Comparison of ENCODE assay signal across 9 mouse cellular contexts in the genomic region with DNA sequence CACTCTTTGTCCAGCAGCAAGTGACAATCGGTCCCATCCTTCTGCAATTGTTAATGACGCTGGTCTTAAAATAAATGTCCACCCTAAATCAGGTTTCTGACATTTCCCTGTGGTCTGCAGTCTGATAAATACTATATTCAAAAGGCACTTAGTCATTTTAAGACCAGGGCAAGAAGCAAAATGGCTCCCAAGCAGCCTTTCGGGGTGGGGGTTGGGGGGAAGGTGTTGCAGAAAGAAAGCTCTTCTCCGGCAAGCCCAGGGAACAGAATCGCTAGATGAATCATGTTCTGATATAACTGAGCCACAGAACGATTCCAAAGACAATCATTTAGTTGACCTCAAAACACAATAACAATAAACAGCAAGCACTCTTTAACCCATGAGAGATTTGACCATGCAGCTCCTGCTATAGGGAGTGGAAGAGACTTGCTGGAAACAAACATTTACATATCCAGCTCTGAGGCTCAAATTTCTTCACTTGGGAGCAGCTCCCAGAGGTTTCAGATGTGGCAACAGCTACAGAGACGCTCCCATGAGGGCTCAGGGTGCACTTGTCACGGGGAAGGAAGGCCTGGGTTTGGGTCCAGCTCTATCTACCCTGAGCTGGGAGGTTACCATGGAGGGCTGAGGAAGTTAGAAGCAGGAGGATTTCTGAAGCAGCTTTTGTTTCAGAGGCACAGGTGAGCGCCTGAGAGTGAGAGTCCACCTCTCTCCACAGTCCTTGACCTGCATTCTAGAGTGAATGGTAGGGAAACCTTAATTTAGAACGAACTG. TPM values are rescaled to one million over a fixed set of nuclear protein-coding genes. Genes with fewer than 3 reads are reported as not detected.
DNase-seq lines count a peak whose midpoint lies in the region; ATAC-seq and TF ChIP-seq lines count a peak whose summit lies in the region.
"Had no signal": no experiment of that assay in that cellular context is flagged by ENCODE, and none has a peak within 500 bp of the region (broad histone marks: within the 10 kb centered on the region; RNA-seq: fewer than 3 reads in every experiment).

No protein-coding gene starts in this region.

- DNase-seq in adrenal gland, postnatal 10 days: peak; percentile 53
- no peak for DNase-seq in adrenal gland, postnatal 36 days
- no peak for DNase-seq in layer of hippocampus, adult 2 months (ENCODE audit: low spot score in 2 of 2)
- no peak for DNase-seq in layer of hippocampus, adult 9-11 months
- peak; percentile 45 for DNase-seq in ZHBTc4 (ENCODE audit: low read depth, low spot score)
- no peak for DNase-seq in layer of hippocampus, adult 11-12 months (ENCODE audit: low spot score)

- no peak for TF ChIP-seq CTCF in layer of hippocampus, adult 2 months (conservative IDR thresholded peaks at IDR 0.05)

- H3K27me3 ChIP-seq in midbrain, embryonic 12.5 days: peaks cover 18% of the 10 kb centered on the region
- no peaks in the 10 kb centered on the region for H3K27me3 ChIP-seq in kidney, embryonic 15.5 days
- H3K27me3 ChIP-seq: limb, embryonic 13.5 days had no signal

- no peak for ATAC-seq in midbrain, embryonic 12.5 days (ENCODE audit: low FRiP score, low read depth)
- no peak for ATAC-seq in kidney, embryonic 15.5 days (replicated peaks; ENCODE audit: low FRiP score)

- peak overlapping the region; percentile 28 for H3K4me2 ChIP-seq in midbrain, embryonic 12.5 days (replicated peaks)
- H3K4me2 ChIP-seq in kidney, embryonic 15.5 days: no peak overlapping the region
- H3K4me2 ChIP-seq: limb, embryonic 13.5 days had no signal

- H3K4me1 ChIP-seq in midbrain, embryonic 12.5 days: peaks cover 48% of the 10 kb centered on the region
- peaks cover 46% of the 10 kb centered on the region for H3K4me1 ChIP-seq in kidney, embryonic 15.5 days

- no peaks in the 10 kb centered on the region for H3K9me3 ChIP-seq in midbrain, embryonic 12.5 days
- no peaks in the 10 kb centered on the region for H3K9me3 ChIP-seq in kidney, embryonic 15.5 days (replicated peaks)
- H3K9me3 ChIP-seq: limb, embryonic 13.5 days had no signal

- 76% methylated on average over 10 of the region's 10 CpGs for WGBS in midbrain, embryonic 12.5 days
- WGBS in kidney, embryonic 15.5 days: 74% methylated on average over 10 of the region's 10 CpGs

- peak overlapping the region; percentile 89 for H3K27ac ChIP-seq in layer of hippocampus, adult 2 months
- peak overlapping the region; percentile 35; the same call in 1 of the 2 replicates for H3K27ac ChIP-seq in midbrain, embryonic 12.5 days (replicated peaks)
- H3K27ac ChIP-seq in kidney, embryonic 15.5 days: no peak overlapping the region
- H3K27ac ChIP-seq: limb, embryonic 13.5 days had no signal

- peak overlapping the region; percentile 59 for H3K4me3 ChIP-seq in layer of hippocampus, adult 2 months
- peak overlapping the region; percentile 20 for H3K4me3 ChIP-seq in midbrain, embryonic 12.5 days
- no peak overlapping the region for H3K4me3 ChIP-seq in kidney, embryonic 15.5 days (replicated peaks)
- H3K4me3 ChIP-seq: limb, embryonic 13.5 days had no signal

- H3K36me3 ChIP-seq in midbrain, embryonic 12.5 days: no peaks in the 10 kb centered on the region
- H3K36me3 ChIP-seq in kidney, embryonic 15.5 days: no peaks in the 10 kb centered on the region
- H3K36me3 ChIP-seq: limb, embryonic 13.5 days had no signal

- no peak overlapping the region for H3K9ac ChIP-seq in midbrain, embryonic 12.5 days (replicated peaks)
- no peak overlapping the region for H3K9ac ChIP-seq in kidney, embryonic 15.5 days
- H3K9ac ChIP-seq: limb, embryonic 13.5 days had no signal

RNA-seq across cellular contexts. Expression of a gene that starts 22.9 kb away (rescaled TPM):
- 10 to 100 TPM; 35.7 to 37.8 TPM for total RNA-seq in adrenal gland, postnatal 10 days (2021)
- total RNA-seq in adrenal gland, postnatal 36 days (2021): 10 to 100 TPM; 56.1 to 75.8 TPM
- 10 to 100 TPM; 57.9 to 65.3 TPM for total RNA-seq in layer of hippocampus, adult 2 months (2021)
- 17.7 and 19.4 TPM in 2 replicates for polyA plus RNA-seq in midbrain, embryonic 12.5 days (2016; fragmentation: Nextera tagmentation; extraction: Ambion mirVana)
- 20.6 TPM in 2 replicates for polyA plus RNA-seq in kidney, embryonic 15.5 days (2015; fragmentation: Nextera tagmentation; extraction: Ambion mirVana)

Comparison
In these comparisons a context has a peak if more than half of its experiments do, and no peak if none do; other contexts are left out.
1. DNase-seq: peak in adrenal gland, postnatal 10 days (single experiment) and ZHBTc4 (single experiment); none in adrenal gland, postnatal 36 days (0 of 2), layer of hippocampus, adult 2 months (0 of 2), layer of hippocampus, adult 9-11 months (single experiment) and layer of hippocampus, adult 11-12 months (single experiment).